Mouse (Mus musculus): ENCODE data around the gene Atg10.

Gene Atg10

GRCm38 (mm10) chr13:91086361-91086900 is 137.3 kb downstream of the Atg10 start:
- ChIA-PET CTCF (no interaction called here), POLR2A (no interaction called here)

DNA sequence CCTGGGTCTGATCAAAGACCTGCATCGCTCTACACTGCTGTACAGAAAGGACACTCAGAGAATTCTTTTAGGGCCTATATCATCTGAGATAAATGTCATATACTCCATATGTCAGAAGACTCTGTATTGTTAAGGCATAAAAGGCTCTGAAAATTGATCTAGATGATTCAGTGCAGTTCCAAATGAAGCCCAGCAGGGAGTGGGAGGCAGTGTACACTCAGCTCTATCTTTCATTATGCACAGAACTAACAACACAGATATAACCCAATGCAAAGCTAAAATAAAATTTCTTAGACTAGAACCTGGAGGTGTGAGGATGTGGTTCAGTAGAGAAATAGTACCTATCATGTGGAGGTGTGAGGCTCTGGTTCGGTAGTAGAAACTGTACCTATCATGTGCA is 151.4 kb downstream of the Atg10 start:
- CTCF ChIA-PET, result interaction anchor here in 1 of 4 experiments (0.6 kb wide), 1 partner anchor 8 kb away, joined by 3 read pairs; no protein-coding TSS in a partner anchor
- POLR2A ChIA-PET, result no interaction called here

DNA sequence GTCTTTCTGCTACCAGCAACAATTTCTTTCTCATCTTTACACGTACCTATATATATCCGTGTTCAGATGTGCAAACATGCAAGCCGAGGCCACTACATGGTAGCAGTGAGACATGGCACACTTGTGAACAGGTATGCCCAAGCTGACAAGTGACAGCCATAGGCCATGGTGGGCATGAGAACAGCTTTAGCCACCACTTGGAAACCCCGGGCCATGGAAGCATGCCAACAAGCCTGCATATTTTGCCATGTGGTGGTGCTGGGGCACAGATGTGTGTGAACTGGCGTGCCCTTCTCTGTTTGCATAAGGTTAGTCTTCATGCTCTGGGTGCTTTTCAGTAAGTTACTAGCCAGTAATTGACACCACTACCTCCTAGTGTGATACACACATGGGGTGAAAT is 162.9 kb downstream of the Atg10 start:
- CTCF ChIA-PET, result no interaction called here

GRCm38 (mm10) chr13:91048171-91048570 is 175.6 kb downstream of the Atg10 start:
- POLR2A ChIA-PET, result interaction anchor here in 1 of 4 experiments (1.0 kb wide), 1 partner anchor 12 kb away, joined by 3 read pairs; no protein-coding TSS in a partner anchor

More for the DNA sequence above, 162.9 kb downstream of the Atg10 start:
- POLR2A ChIA-PET, result interaction anchor here in 1 of 4 experiments (1.0 kb wide), 1 partner anchor 137 kb away, joined by 3 read pairs; no protein-coding TSS in a partner anchor

DNA sequence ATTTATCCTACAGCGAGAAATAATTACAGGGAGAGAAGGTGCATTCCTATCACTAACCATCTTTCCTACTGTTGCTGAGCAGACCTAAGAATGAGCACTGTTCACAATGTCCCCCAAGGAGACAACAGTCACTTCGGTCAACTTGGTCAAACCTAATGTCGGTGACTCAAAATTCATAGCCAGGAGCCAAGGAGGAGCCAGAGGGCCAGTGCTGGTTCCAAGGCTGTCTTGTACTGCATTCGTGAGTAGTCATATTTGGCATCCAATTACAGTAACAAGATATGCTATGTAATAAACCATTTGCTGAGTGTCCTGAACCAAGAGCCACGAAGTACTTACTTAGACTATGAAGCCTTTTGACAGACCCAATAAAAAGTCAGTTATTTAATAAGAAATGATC is 176.9 kb downstream of the Atg10 start:
- CTCF ChIA-PET, result no interaction called here
- POLR2A ChIA-PET, result no interaction called here

More at GRCm38 (mm10) chr13:91048171-91048570, 175.6 kb downstream of the Atg10 start:
- CTCF ChIA-PET, result no interaction called here

DNA sequence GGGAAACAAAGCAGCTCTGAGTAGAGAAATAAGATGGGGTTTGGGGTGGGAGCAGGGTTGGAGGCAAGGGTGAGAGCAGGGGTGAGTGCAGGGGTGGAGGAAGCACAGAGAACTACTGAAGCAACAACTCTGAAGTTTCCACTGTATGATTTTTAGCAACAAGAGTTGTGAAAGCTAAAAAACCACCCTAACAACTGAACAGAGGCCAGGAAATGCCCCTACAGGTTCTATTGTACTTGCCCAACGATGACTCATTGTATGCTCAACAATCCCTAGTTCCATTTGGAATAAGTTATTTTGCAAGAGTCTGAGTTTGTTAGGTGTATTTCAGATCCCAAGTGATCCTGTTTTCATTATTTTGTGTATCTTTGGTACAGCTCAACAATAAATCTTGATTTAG is 182.5 kb downstream of the Atg10 start:
- POLR2A ChIA-PET, result interaction anchor here in 2 of 4 experiments (0.7 to 1.1 kb wide), 2 partner anchors 12 to 691 kb away, joined by 3 read pairs; no protein-coding TSS in a partner anchor
- CTCF ChIA-PET, result no interaction called here

DNA sequence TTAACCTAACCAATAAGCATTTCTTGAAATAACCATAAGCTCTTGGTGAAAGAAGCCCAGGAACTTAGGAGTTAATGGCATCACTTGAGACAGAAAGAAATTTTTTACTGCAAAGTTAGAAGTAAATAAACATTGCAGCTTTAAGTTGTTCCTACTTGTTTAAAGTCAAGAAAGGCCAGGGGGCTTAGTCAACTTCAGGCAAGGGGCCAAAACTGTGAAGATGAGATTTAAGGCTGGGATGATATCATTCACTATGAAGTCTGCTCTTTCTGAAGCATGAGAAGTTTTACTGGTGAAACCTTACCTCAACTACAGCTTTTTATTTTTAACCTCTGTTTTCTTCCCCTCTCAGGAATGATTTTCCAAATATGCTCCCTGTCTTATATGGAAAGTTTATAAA is 183.3 kb downstream of the Atg10 start:
- ChIA-PET CTCF (no interaction called here), POLR2A (interaction anchor here in 1 of 4 experiments (0.9 to 1.1 kb wide), 2 partner anchors 10 to 13 kb away, joined by 3 read pairs; no protein-coding TSS in a partner anchor)

GRCm38 (mm10) chr13:91039201-91039807 is 184.5 kb downstream of the Atg10 start:
- ChIA-PET CTCF (interaction anchor here in 1 of 4 experiments (0.6 kb wide), 1 partner anchor 658 kb away, joined by 4 read pairs; no protein-coding TSS in a partner anchor), POLR2A (interaction anchor here in 1 of 4 experiments (0.6 kb wide), 1 partner anchor 758 kb away, joined by 4 read pairs; no protein-coding TSS in a partner anchor)

DNA sequence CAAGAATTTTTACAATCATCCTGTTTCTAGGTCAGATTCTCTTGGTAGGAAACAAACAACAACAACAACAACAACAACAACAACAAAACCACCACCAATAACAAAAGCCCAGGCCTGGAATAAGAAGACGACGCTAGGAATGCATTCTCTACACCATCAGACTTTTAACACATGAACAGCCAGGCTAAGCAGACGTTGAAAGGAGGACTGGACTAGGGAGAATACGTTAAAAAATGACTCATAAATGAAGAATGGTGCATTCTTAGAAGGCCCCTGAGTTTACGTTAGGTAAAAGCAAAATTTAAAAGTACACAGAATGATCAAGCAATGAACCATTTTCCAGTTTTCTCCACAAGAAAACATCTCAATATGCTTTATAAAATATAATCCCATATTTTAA is 185.1 kb downstream of the Atg10 start:
- ChIA-PET CTCF (no interaction called here), POLR2A (no interaction called here)

DNA sequence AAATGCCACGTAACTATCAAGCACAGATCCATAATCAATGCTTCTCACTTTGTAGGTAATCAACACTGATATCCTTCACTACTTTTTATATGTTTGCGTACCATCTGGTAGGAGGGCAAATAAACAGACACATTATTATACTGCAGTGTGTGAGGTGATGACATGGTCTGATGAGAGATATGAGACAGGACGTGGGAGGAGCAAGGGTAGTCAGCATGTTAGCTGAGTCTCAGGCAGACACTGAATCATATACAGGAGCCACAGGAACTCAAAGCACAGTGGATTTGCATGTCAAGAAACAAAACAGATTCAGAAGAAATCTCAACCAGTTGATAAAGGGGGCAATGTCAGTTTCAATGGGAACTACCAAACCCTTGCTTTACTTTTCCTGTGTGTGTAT is 185.7 kb downstream of the Atg10 start:
- CTCF ChIA-PET, result no interaction called here
- POLR2A ChIA-PET, result no interaction called here

DNA sequence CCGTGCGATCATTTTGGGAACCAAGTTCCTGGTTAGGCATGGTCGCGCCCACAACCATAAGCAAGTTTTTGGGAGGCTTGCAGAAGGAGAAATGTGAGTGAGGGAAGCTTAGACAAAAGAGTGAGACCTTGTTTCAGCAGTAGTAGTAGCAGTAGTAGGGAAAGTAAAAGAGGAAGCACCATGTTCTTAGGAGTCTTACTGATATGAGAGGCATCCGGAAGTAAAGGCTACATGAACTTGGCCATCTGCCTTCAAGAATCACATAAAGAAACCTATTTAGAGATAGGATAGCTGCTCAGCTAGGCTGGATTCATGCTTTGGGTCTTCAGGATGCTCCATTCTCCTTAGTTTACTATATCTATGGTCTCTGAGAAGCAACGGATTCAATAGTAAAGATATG is 186.4 kb downstream of the Atg10 start:
- POLR2A ChIA-PET, result no interaction called here
- CTCF ChIA-PET, result no interaction called here

DNA sequence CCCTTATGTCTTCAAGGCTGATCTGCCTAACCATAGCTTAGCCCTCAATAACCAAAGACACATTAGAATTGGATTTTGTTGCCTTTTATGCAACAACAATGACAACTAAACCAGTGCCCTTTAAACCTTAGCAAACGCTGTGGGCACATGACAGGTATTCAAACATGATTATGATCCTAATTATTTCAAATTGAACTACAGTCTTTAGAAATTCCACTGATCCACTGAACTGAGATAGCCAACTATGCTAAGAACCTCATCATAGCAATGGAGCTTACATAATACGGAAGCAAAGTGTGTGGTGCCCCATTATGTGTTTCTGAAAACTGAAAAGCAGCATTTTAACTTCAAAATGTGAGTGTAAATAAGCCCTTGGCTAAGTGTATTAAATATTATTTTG is 191.9 kb downstream of the Atg10 start:
- ChIA-PET POLR2A (no interaction called here), CTCF (no interaction called here)

GRCm38 (mm10) chr13:91023447-91023846 is 200.3 kb downstream of the Atg10 start:
- ChIA-PET POLR2A (no interaction called here), CTCF (no interaction called here)

DNA sequence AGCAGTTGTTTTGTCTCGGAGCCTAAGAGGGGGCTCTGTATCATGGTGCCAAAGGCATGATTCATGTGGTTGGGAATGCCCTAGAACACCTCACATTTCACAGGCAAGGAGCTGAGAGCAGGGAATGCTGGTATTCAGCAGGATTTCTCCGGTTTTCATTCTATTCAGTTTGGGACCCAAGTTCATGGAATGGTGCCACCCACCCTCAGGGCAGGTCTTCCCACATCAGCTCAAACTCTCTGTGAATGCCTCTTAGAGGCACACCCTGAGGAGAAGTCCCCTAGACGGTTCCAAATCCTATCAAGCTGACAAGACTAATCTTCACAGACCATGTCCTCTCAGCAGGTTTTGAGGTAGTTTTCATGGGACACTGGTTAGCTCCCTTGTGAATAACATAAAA is 211.9 kb downstream of the Atg10 start:
- POLR2A ChIA-PET, result interaction anchor here in 1 of 4 experiments (0.7 kb wide), 1 partner anchor 86 kb away, joined by 3 read pairs; no protein-coding TSS in a partner anchor
- CTCF ChIA-PET, result no interaction called here

DNA sequence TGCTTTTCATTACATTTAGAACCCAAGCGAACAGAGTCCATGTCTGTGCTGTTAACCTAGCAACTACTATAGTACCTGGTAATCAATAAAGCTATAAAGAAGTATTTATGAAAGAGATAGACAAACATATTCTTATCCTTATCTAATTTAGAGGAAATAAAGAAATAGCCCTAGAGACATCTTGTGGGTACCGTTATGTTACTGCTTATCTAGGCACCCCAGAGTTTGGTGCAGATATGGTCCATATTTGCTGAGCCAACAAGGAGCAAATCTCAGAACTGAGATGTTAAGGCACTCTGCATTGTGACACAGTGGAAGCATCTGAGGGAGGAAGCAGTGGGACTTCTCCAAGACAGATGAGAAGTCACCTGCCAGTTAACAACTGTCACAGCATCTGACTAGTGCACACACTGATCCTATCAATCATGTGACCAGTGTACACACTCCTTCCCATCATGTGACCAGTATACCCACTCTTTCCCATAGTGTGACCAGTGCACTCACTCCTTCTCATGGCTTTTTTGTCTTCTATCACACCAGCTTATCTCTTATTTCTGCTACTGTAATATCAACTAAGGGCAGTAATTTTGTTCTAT is 228.6 kb downstream of the Atg10 start:
- POLR2A ChIA-PET, result no interaction called here
- CTCF ChIA-PET, result no interaction called here

- ChIA-PET CTCF (interaction anchor here in 1 of 4 experiments (0.6 kb wide), 1 partner anchor 434 kb away, joined by 3 read pairs; no protein-coding TSS in a partner anchor), POLR2A (no interaction called here)
Measured at GRCm38 (mm10) chr13:90993602-90994001, 230.2 kb downstream of the Atg10 start.

GRCm38 (mm10) chr13:90992948-90993347 is 230.8 kb downstream of the Atg10 start:
- ChIA-PET POLR2A (no interaction called here), CTCF (no interaction called here)

DNA sequence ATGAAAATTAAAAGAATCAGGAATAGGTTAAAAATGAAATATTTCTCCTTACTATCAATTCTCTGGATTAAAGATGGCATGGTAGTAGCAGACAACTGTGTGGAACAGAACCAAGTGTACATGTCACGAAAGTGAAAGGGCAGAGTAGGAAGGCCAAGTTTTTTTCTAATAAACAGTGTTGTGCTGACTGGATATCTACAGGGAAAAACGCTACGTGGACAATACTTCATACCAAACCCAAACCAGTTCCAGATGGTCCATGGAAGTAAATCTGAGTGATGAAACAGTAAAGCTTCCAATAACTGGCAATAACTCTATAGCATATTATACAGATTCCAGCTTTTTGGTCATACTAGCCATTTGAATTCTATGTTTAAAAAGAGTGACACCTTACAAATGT is 235.5 kb downstream of the Atg10 start:
- CTCF ChIA-PET, result interaction anchor here in 1 of 4 experiments (0.6 kb wide), 1 partner anchor 21 kb away, joined by 4 read pairs; no protein-coding TSS in a partner anchor
- POLR2A ChIA-PET, result no interaction called here

DNA sequence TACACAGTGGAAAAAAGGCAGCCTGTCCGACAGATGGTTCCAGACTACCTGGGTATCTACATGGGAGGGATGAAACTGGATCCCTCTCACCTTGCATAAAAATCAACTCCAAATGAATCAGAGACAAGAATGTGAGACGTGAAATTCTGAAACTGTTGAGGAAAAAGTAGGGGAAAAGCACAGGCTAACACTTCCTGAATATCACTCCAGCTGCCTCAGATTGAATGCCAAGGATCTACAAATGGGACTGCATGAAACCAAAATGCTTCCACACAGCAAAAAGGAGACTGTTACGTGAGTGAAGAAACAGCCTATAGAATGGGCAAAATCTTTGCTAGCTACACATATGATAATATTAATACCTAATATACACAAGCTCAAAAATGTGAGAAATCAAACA is 238.4 kb downstream of the Atg10 start:
- POLR2A ChIA-PET, result no interaction called here
- CTCF ChIA-PET, result no interaction called here

DNA sequence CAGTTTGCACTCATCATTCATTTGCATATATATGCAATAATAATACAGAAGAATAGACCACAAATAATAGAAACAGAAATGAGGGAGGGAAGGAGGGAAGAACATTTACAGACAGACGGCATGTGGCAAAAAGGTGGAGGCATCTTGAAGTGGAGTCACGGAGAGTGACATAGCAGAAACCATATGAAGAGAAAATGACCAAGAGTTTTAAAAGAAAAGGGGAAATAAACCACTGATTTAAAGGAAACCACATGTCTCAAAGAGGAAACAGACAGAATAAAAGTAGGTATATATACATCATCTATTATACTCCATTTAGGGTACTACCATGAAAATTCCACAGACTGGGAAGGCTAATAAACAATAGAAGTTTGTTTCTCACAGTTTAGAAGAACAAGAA is 239.7 kb downstream of the Atg10 start:
- ChIA-PET CTCF (no interaction called here), POLR2A (interaction anchor here in 1 of 4 experiments (0.6 kb wide), 1 partner anchor 530 kb away, joined by 4 read pairs; no protein-coding TSS in a partner anchor)

GRCm38 (mm10) chr13:90981798-90982197 is 242.0 kb downstream of the Atg10 start:
- ChIA-PET POLR2A (no interaction called here), CTCF (no interaction called here)
